In the genomic region with DNA sequence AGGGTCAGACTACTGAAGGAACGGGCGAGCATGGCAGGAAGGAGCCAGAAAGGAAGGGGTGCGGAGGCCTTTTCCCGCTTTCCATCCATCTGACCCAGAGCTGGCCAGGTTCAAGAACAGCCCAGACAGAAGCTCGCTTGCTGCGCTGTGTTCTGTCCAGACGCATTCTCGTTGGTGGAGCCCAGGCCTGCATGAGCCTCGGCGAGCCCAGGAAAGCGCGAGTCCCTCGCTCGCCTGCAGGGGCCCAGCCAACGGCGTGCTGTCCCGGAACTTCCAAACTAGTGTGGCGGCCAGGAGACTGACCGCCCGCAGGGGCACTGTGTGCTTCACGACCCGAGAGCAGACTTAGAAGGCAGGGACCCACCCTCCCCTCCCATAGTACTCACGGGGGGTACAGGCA, we compare ENCODE assay signal across 8 mouse cellular contexts. TPM values are rescaled to one million over a fixed set of nuclear protein-coding genes. Genes with fewer than 3 reads are reported as not detected.
A peak's percentile ranks its signal among the peaks of the same experiment; 100 is the strongest.
DNase-seq lines count a peak whose midpoint lies in the region; ATAC-seq and TF ChIP-seq lines count a peak whose summit lies in the region.

No protein-coding gene starts in this region.

- H3K4me3 ChIP-seq in lung, embryonic 14.5 days (ENCODE audit: low read depth, low read length): peak overlapping the region; percentile 38
- H3K4me3 ChIP-seq in embryonic facial prominence, embryonic 11.5 days (ENCODE audit: low read depth, low read length): peak overlapping the region; percentile 37
- peak overlapping the region; percentile 47 for H3K4me3 ChIP-seq in hindbrain, embryonic 12.5 days
- no peak overlapping the region for H3K4me3 ChIP-seq in liver, embryonic 16.5 days (ENCODE audit: low read depth, low read length)

- peaks cover 95% of the 10 kb centered on the region for H3K27me3 ChIP-seq in lung, embryonic 14.5 days (ENCODE audit: insufficient read depth, low read length)
- H3K27me3 ChIP-seq in embryonic facial prominence, embryonic 11.5 days (ENCODE audit: control insufficient read depth, insufficient read depth, low read length): peaks cover 50% of the 10 kb centered on the region
- H3K27me3 ChIP-seq in hindbrain, embryonic 12.5 days: peaks cover 84% of the 10 kb centered on the region
- H3K27me3 ChIP-seq in liver, embryonic 16.5 days (ENCODE audit: control insufficient read depth, insufficient read depth, low read depth, low read length): peaks cover 98% of the 10 kb centered on the region

- TF ChIP-seq CTCF in lung, embryonic 14.5 days (IDR thresholded peaks at IDR 0.05; ENCODE audit: low read depth): peak; percentile 68

- H3K9me3 ChIP-seq in lung, embryonic 14.5 days (ENCODE audit: low read depth, low read length): no peaks in the 10 kb centered on the region
- no peaks in the 10 kb centered on the region for H3K9me3 ChIP-seq in embryonic facial prominence, embryonic 11.5 days (replicated peaks; ENCODE audit: control insufficient read depth, low read length)
- no peaks in the 10 kb centered on the region for H3K9me3 ChIP-seq in hindbrain, embryonic 12.5 days (replicated peaks)
- H3K9me3 ChIP-seq in liver, embryonic 16.5 days (replicated peaks; ENCODE audit: control insufficient read depth, low read length): 0 out of 2 replicates have a peak, but pooled peaks cover 2% of the 10 kb centered on the region

- no peaks in the 10 kb centered on the region for H3K36me3 ChIP-seq in lung, embryonic 14.5 days (ENCODE audit: insufficient read depth)
- no peaks in the 10 kb centered on the region for H3K36me3 ChIP-seq in embryonic facial prominence, embryonic 11.5 days (replicated peaks; ENCODE audit: control insufficient read depth, insufficient read depth, low read depth, low read length)
- no peaks in the 10 kb centered on the region for H3K36me3 ChIP-seq in hindbrain, embryonic 12.5 days
- no peaks in the 10 kb centered on the region for H3K36me3 ChIP-seq in liver, embryonic 16.5 days (ENCODE audit: control insufficient read depth, insufficient read depth)

- H3K4me1 ChIP-seq in lung, embryonic 14.5 days (ENCODE audit: insufficient read depth): 0 out of 2 replicates have a peak, but pooled peaks cover 3% of the 10 kb centered on the region
- H3K4me1 ChIP-seq in embryonic facial prominence, embryonic 11.5 days (ENCODE audit: control insufficient read depth, insufficient read depth, low read length): peaks cover 4% of the 10 kb centered on the region
- peaks cover 24% of the 10 kb centered on the region for H3K4me1 ChIP-seq in hindbrain, embryonic 12.5 days
- peaks cover 14% of the 10 kb centered on the region for H3K4me1 ChIP-seq in liver, embryonic 16.5 days (ENCODE audit: control insufficient read depth, low read depth, low read length)

- DNase-seq in lung, embryonic 14.5 days: peak; percentile 83
- DNase-seq in lung, postnatal 25 days (ENCODE audit: low spot score): no peak
- peak; percentile 77 for DNase-seq in embryonic facial prominence, embryonic 11.5 days (ENCODE audit: low spot score)
- peak; percentile 74 for DNase-seq in retina, postnatal 1 day
- no peak for DNase-seq in layer of hippocampus, postnatal 36 days

- ATAC-seq in lung, embryonic 14.5 days (ENCODE audit: insufficient read depth): peak; percentile 59; the same call in 1 of the 2 replicates
- peak; percentile 51 for ATAC-seq in embryonic facial prominence, embryonic 11.5 days (replicated peaks; ENCODE audit: insufficient number of reproducible peaks, low FRiP score, low TSS enrichment, low read depth)
- ATAC-seq in hindbrain, embryonic 12.5 days (ENCODE audit: low FRiP score): no peak
- no peak for ATAC-seq in liver, embryonic 16.5 days (ENCODE audit: low read depth)
- no peak for ATAC-seq in CD4-positive, CD25-positive, alpha-beta regulatory T cell, adult 4 months

- H3K4me2 ChIP-seq in lung, embryonic 14.5 days: peak overlapping the region; percentile 64
- H3K4me2 ChIP-seq in embryonic facial prominence, embryonic 11.5 days (ENCODE audit: low read depth, low read length): peak overlapping the region; percentile 70
- peak overlapping the region; percentile 53 for H3K4me2 ChIP-seq in hindbrain, embryonic 12.5 days (replicated peaks)
- H3K4me2 ChIP-seq in liver, embryonic 16.5 days (ENCODE audit: low read depth, low read length): 0 out of 2 replicates have a peak overlapping the region, but pooled peaks have one; percentile 1

- peak overlapping the region; percentile 13; the same call in 1 of the 2 replicates for H3K9ac ChIP-seq in lung, embryonic 14.5 days
- peak overlapping the region; percentile 52 for H3K9ac ChIP-seq in embryonic facial prominence, embryonic 11.5 days (replicated peaks; ENCODE audit: low read length)
- peak overlapping the region; percentile 73 for H3K9ac ChIP-seq in hindbrain, embryonic 12.5 days
- H3K9ac ChIP-seq in liver, embryonic 16.5 days (ENCODE audit: low read depth, low read length): no peak overlapping the region

- WGBS in lung, embryonic 14.5 days: under 1% methylated on average over 23 of the region's 23 CpGs
- under 1% methylated on average over 22 of the region's 23 CpGs for WGBS in embryonic facial prominence, embryonic 11.5 days
- WGBS in hindbrain, embryonic 12.5 days: under 1% methylated on average over 23 of the region's 23 CpGs
- 1% methylated on average over 23 of the region's 23 CpGs for WGBS in liver, embryonic 16.5 days (ENCODE audit: insufficient replicate concordance)

- no peak overlapping the region for H3K27ac ChIP-seq in lung, embryonic 14.5 days (ENCODE audit: low read depth)
- H3K27ac ChIP-seq in embryonic facial prominence, embryonic 11.5 days (replicated peaks; ENCODE audit: low read depth, low read length): no peak overlapping the region
- H3K27ac ChIP-seq in hindbrain, embryonic 12.5 days: peak overlapping the region; percentile 78
- H3K27ac ChIP-seq in liver, embryonic 16.5 days (ENCODE audit: low read length): no peak overlapping the region

RNA-seq across cellular contexts. Expression of gene Nkx6-1, which starts 1.6 kb away (rescaled TPM):
- polyA plus RNA-seq in lung, embryonic 14.5 days (2014; fragmentation: Nextera tagmentation; extraction: Ambion mirVana): 0.08 and 0.16 TPM in 2 replicates
- polyA plus RNA-seq in embryonic facial prominence, embryonic 11.5 days (2014; fragmentation: Nextera tagmentation; extraction: Ambion mirVana): 0.93 and 1.3 TPM in 2 replicates
- polyA plus RNA-seq in hindbrain, embryonic 12.5 days (2016; fragmentation: Nextera tagmentation; extraction: Ambion mirVana): 18.4 and 18.9 TPM in 2 replicates
- not detected in 2 replicates for polyA plus RNA-seq in liver, embryonic 16.5 days (2015; fragmentation: Nextera tagmentation; extraction: Ambion mirVana)
- under 1 TPM; 0.30 to 0.42 TPM for total RNA-seq in layer of hippocampus, postnatal 36 days (2021)
- not detected for polyA plus RNA-seq in CD4-positive, CD25-positive, alpha-beta regulatory T cell, adult 4 months (2017; shearing (Covaris generic))

Comparison
In these comparisons a context has a peak if more than half of its experiments do, and no peak if none do; other contexts are left out.
1. DNase-seq: peak in lung, embryonic 14.5 days (single experiment), embryonic facial prominence, embryonic 11.5 days (single experiment) and retina, postnatal 1 day (single experiment); none in lung, postnatal 25 days (single experiment) and layer of hippocampus, postnatal 36 days (0 of 2).
2. ATAC-seq: peak in lung, embryonic 14.5 days (single experiment) and embryonic facial prominence, embryonic 11.5 days (single experiment); none in hindbrain, embryonic 12.5 days (single experiment), liver, embryonic 16.5 days (single experiment) and CD4-positive, CD25-positive, alpha-beta regulatory T cell, adult 4 months (single experiment).
3. H3K4me2 ChIP-seq: peak in every context shown above with its lines; median percentile 70 in embryonic facial prominence, embryonic 11.5 days; 64 in lung, embryonic 14.5 days; 53 in hindbrain, embryonic 12.5 days; 1 in liver, embryonic 16.5 days.